Mouse (Mus musculus) heart, postnatal 0 days (tissue): Measurements from ENCODE around the gene Hoxd8.

Experiments
- CTCF ChIP-seq: IDR thresholded peaks from 2 replicates; pipeline ENCODE4 v1.5.1; 2016; ENCODE audit warnings: antibody characterized with exemption, control low read depth, low read depth
- EP300 ChIP-seq: IDR thresholded peaks from 2 replicates; pipeline ENCODE4 v1.6.1; 2016; ENCODE audit warnings: antibody characterized with exemption, low read depth

DNA sequence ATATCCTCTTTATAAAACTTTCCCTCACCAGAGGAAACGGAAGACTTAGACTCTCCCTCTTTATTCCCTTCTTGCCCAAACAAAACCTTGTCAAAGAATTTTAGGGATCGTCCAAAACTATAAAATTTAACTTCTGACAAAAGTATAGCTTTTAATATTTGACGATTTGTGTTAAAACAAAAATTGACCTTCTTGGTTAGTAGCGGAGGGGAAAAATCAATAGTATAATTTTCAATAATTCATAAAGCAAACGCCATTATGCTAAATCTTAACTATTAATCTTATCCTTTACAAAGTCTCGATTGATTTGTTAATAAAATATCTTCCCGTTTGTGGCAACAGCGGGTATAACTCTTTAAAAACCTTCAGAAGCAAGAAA lies 14.1 kb upstream of the Hoxd8 start:
- TF ChIP-seq CTCF (no peak), EP300 (no peak)
